Mouse (Mus musculus) embryonic facial prominence, embryonic 11.5 days (tissue): ENCODE measurements around the gene Calcoco1. TPM values are rescaled to one million over a fixed set of nuclear protein-coding genes. Genes with fewer than 3 reads are reported as not detected.

ENCODE experiments used
- ATAC-seq: fragments of 200-750 bp; cut with Nextera tagmentation; replicated peaks from 2 replicates; pipeline ENCODE4 v1.8.0; 2017; ENCODE audit warnings: low read depth; ENCODE audit not compliant: insufficient number of reproducible peaks, low FRiP score, low TSS enrichment
- DNase-seq: peaks from one replicate; pipeline ENCODE4 v3.0.0-alpha.2; 2015; ENCODE audit warnings: low spot score
- H3K27ac ChIP-seq: fragments of 300-500 bp; sonication (generic); replicated peaks from 2 replicates; pipeline ENCODE4 v1.5.1; 2014; ENCODE audit warnings: mild to moderate bottlenecking, low read depth, low read length, control low read depth
- H3K27me3 ChIP-seq: fragments of 300-500 bp; sonication (generic); 2 replicates; pipeline ENCODE4 v1.6.1; 2014; ENCODE audit warnings: mild to moderate bottlenecking, low read length, moderate library complexity, mixed read lengths; ENCODE audit not compliant: control insufficient read depth, insufficient read depth
- H3K36me3 ChIP-seq: fragments of 300-500 bp; sonication (generic); replicated peaks from 2 replicates; pipeline ENCODE4 v1.6.1; 2014; ENCODE audit warnings: low read depth, mild to moderate bottlenecking, low read length, moderate library complexity, mixed read lengths; ENCODE audit not compliant: control insufficient read depth, insufficient read depth
- H3K4me1 ChIP-seq: fragments of 300-500 bp; sonication (generic); 2 replicates; pipeline ENCODE4 v1.6.1; 2014; ENCODE audit warnings: low read length, mixed read lengths; ENCODE audit not compliant: control insufficient read depth, insufficient read depth
- H3K4me2 ChIP-seq: fragments of 300-500 bp; sonication (generic); 2 replicates; pipeline ENCODE4 v1.6.1; 2014; ENCODE audit warnings: low read depth, mild to moderate bottlenecking, control low read depth, low read length, moderate library complexity
- H3K4me3 ChIP-seq: fragments of 300-500 bp; sonication (generic); 2 replicates; pipeline ENCODE4 v1.5.1; 2014; ENCODE audit warnings: low read depth, low read length, control low read depth
- H3K9ac ChIP-seq: fragments of 300-500 bp; sonication (generic); replicated peaks from 2 replicates; pipeline ENCODE4 v1.6.1; 2014; ENCODE audit warnings: mild to moderate bottlenecking, control low read depth, low read length
- H3K9me3 ChIP-seq: fragments of 300-500 bp; sonication (generic); replicated peaks from 2 replicates; pipeline ENCODE4 v1.6.1; 2016; ENCODE audit warnings: mild to moderate bottlenecking, low read length, inconsistent platforms, mixed read lengths; ENCODE audit not compliant: control insufficient read depth
- WGBS: fragments of 180-500 bp; shearing (Covaris S2); extraction: QIAGEN DNeasy Blood & Tissue Kit; methylation state at CpG from one replicate; pipeline ENCODE4 v1.1.7; 2014; 5-methylcytosine and 5-hydroxymethylcytosine counted together
- polyA plus RNA-seq: library from polyadenylated mRNA; unstranded; fragments of >200 nt; fragmentation: Nextera tagmentation; extraction: Ambion mirVana; gene quantifications from 2 replicates; pipeline ENCODE4 v1.2.1, GENCODE M21; 2014

The Calcoco1 gene
- polyA plus RNA-seq, 1 experiment from 2014 or later, result 32.2 TPM

DNA sequence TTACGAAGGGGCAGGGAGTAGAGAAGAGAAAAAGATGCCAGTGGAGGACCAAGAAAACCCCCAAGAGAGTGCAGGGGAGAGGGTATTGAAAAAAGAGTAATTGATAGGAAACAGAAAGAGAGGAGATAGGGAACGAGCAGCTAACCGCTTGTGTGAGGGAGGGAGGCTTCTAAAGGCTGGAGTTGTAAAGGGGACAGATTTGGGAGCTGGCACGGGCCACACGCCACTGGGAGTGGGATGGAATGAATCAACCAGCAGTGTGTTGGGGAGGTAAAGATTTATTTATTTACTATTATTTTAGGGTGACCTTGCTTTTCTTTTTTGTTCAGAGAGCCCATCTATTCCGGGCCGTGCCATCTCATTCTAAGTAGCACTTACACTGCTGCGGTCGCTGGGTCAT is 22.9 kb upstream of the Calcoco1 start:
- Histone ChIP-seq H3K4me2 (no peak overlapping the region), H3K36me3 (no peaks in the 10 kb centered on the region), H3K4me1 (peaks cover 6% of the 10 kb centered on the region; the same call in 1 of the 2 replicates), H3K27ac (no peak overlapping the region), H3K4me3 (no peak overlapping the region), H3K9ac (no peak overlapping the region), H3K27me3 (peaks cover 54% of the 10 kb centered on the region), H3K9me3 (no peaks in the 10 kb centered on the region)
- no peak for DNase-seq
- WGBS, result 4% methylated on average over 9 of the region's 9 CpGs
- no peak for ATAC-seq

- DNase-seq, result no peak
- peaks cover 6% of the 10 kb centered on the region; the same call in 1 of the 2 replicates for H3K4me1 ChIP-seq
Observed at GRCm38 (mm10) chr15:102744416-102744815, 22.4 kb upstream of the Calcoco1 start.

DNA sequence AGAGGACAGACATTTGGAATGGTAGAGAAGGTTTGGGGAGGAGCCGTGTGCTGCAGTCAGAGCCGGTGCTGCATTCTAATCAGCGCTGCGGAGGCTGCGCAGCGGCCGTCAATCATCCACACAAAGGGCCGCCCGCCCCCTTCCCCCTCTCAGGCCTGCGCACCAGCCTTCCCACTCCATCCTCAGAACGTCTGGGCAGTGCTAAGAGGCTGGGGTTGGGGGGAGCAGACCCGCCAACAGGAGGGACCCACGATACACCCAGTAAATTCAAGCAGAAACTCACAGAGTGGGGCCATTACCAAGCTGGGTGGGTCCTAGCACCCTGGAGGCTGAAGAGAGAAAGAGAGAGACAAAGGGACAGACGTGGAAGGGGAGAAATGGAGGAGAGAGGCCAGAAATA is 22.0 kb upstream of the Calcoco1 start:
- ATAC-seq, result peak; percentile 58; the same call in 1 of the 2 replicates
- Histone ChIP-seq H3K36me3 (no peaks in the 10 kb centered on the region), H3K4me3 (no peak overlapping the region), H3K4me1 (peaks cover 6% of the 10 kb centered on the region; the same call in 1 of the 2 replicates), H3K9me3 (no peaks in the 10 kb centered on the region), H3K27ac (no peak overlapping the region), H3K4me2 (no peak overlapping the region), H3K27me3 (peaks cover 54% of the 10 kb centered on the region), H3K9ac (peak overlapping the region; percentile 22; the same call in 1 of the 2 replicates)
- DNase-seq, result peak; percentile 58
- WGBS, result 1% methylated on average over 14 of the region's 14 CpGs

More at GRCm38 (mm10) chr15:102744416-102744815, 22.4 kb upstream of the Calcoco1 start:
- ATAC-seq, result 0 out of 2 replicates have a peak, but pooled peaks have one; percentile 9
- Histone ChIP-seq H3K27ac (no peak overlapping the region), H3K27me3 (peaks cover 54% of the 10 kb centered on the region), H3K9me3 (no peaks in the 10 kb centered on the region), H3K36me3 (no peaks in the 10 kb centered on the region), H3K9ac (peak overlapping the region; percentile 22; the same call in 1 of the 2 replicates), H3K4me3 (no peak overlapping the region), H3K4me2 (no peak overlapping the region)
- WGBS, result 14% methylated on average over 7 of the region's 7 CpGs

DNA sequence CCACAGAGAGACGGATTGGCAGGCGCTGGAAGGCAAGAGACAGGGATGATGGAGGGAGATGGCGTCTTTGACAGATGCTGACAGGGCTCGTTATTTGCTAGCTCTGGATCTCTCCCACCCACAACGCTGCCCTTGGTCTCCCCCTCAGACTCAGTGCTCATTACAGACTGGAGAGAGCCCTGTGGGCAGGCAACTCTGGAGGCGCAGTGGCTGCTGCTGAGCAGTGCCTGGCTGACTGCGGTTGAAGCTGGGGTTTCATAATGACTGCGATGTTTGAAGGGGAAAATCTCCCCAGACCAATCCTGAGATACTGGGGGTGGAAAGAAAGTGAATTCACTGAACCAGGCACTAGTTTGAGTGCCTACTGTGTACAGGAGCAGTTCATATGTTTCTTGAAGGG is 21.2 kb upstream of the Calcoco1 start:
- Histone ChIP-seq H3K27ac (no peak overlapping the region), H3K36me3 (no peaks in the 10 kb centered on the region), H3K9ac (no peak overlapping the region), H3K4me3 (no peak overlapping the region), H3K9me3 (no peaks in the 10 kb centered on the region), H3K4me1 (peaks cover 6% of the 10 kb centered on the region; the same call in 1 of the 2 replicates), H3K4me2 (no peak overlapping the region), H3K27me3 (peaks cover 50% of the 10 kb centered on the region)
- WGBS, result 20% methylated on average over 8 of the region's 8 CpGs
- DNase-seq (no peak), ATAC-seq (no peak)

DNA sequence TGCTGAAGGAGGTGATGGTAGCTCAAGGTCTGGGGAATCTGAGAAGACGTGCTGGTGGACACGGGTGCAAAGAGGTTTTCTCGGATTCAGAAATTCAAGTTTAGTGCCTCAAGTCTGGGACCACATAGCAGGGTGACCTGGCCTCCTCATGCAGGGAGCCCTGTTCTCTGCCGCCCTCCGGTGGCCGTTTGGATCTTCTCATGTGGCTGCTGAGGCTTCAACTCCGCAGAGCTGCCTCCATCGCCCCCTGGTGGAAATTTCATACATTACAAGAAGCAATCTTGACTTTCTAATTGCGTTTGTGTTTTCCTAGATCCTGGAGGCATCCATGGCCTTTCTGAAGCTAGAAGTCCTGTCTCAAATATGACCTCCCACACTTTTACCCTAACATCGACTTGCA is 20.6 kb upstream of the Calcoco1 start:
- Histone ChIP-seq H3K9ac (no peak overlapping the region), H3K36me3 (no peaks in the 10 kb centered on the region), H3K4me1 (peaks cover 6% of the 10 kb centered on the region; the same call in 1 of the 2 replicates), H3K27me3 (peaks cover 45% of the 10 kb centered on the region), H3K4me3 (no peak overlapping the region), H3K27ac (no peak overlapping the region), H3K9me3 (no peaks in the 10 kb centered on the region), H3K4me2 (no peak overlapping the region)
- ATAC-seq (0 out of 2 replicates have a peak, but pooled peaks have one; percentile 44), DNase-seq (peak; percentile 97)
- under 1% methylated on average over 10 of the region's 10 CpGs for WGBS

GRCm38 (mm10) chr15:102739520-102740297 is 17.7 kb upstream of the Calcoco1 start:
- H3K27me3 ChIP-seq, result peaks cover 18% of the 10 kb centered on the region
- H3K9ac ChIP-seq, result no peak overlapping the region
- no peak overlapping the region for H3K4me2 ChIP-seq
- no peaks in the 10 kb centered on the region for H3K4me1 ChIP-seq
- WGBS, result 33% methylated on average over 15 of the region's 15 CpGs
- H3K9me3 ChIP-seq, result no peaks in the 10 kb centered on the region
- H3K36me3 ChIP-seq, result no peaks in the 10 kb centered on the region
- no peak overlapping the region for H3K4me3 ChIP-seq
- DNase-seq (peak; percentile 86), ATAC-seq (no peak)
- H3K27ac ChIP-seq, result no peak overlapping the region

GRCm38 (mm10) chr15:102738434-102738833 is 16.5 kb upstream of the Calcoco1 start:
- no peak for DNase-seq
- Histone ChIP-seq H3K4me2 (no peak overlapping the region), H3K4me3 (no peak overlapping the region), H3K4me1 (no peaks in the 10 kb centered on the region), H3K36me3 (no peaks in the 10 kb centered on the region), H3K9me3 (no peaks in the 10 kb centered on the region), H3K27me3 (peaks cover 6% of the 10 kb centered on the region), H3K27ac (no peak overlapping the region), H3K9ac (no peak overlapping the region)
- ATAC-seq, result no peak
- 54% methylated on average over 2 of the region's 2 CpGs for WGBS

DNA sequence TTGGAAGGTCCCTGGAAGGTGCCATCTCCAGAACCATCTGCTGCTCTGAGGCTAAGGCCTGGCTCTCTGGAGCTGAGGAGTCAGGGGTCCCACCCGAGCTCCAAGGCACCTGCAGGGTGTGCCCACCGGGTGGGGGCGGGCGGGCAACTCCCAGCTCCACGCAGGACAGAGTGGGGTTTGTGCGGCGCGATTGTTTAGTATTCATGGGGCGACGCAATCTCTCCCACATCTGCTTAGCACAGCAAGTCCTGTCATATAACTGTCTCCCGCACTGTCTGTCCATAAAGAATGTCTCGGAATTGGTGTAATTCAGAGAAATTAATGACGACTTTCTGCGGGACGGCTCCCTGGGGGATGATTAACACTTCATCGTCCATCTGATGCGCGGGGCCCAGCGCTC is 15.1 kb upstream of the Calcoco1 start:
- no peaks in the 10 kb centered on the region; the same call in 1 of the 2 replicates for H3K27me3 ChIP-seq
- H3K4me1 ChIP-seq, result no peaks in the 10 kb centered on the region
- H3K27ac ChIP-seq, result no peak overlapping the region
- H3K36me3 ChIP-seq, result no peaks in the 10 kb centered on the region
- no peak overlapping the region for H3K4me2 ChIP-seq
- WGBS, result 90% methylated on average over 19 of the region's 19 CpGs
- no peak for ATAC-seq
- DNase-seq, result no peak
- no peaks in the 10 kb centered on the region for H3K9me3 ChIP-seq
- H3K4me3 ChIP-seq, result no peak overlapping the region
- H3K9ac ChIP-seq, result no peak overlapping the region
